Comparison of ENCODE assay signal across 8 mouse cellular contexts in genomic region chr7:100862828-100863638, GRCm38 (mm10). TPM values are rescaled to one million over a fixed set of nuclear protein-coding genes. Genes with fewer than 3 reads are reported as not detected.
DNase-seq lines count a peak whose midpoint lies in the region; ATAC-seq lines count a peak whose summit lies in the region.

Relt (minus strand) TSS chr7:100863446.

- peak within 1 kb of the TSS; percentile 85 for H3K9ac ChIP-seq in hindbrain, embryonic 16.5 days (ENCODE audit: low read depth, low read length)

- peak within 1 kb of the TSS; percentile 73 for H3K27ac ChIP-seq in hindbrain, embryonic 16.5 days (ENCODE audit: low read depth, low read length)

- peaks cover 8% of the 10 kb centered on the region for H3K4me1 ChIP-seq in hindbrain, embryonic 16.5 days (ENCODE audit: control insufficient read depth, insufficient read depth, low read depth, low read length)

- peak within 1 kb of the TSS; percentile 85 for H3K4me3 ChIP-seq in hindbrain, embryonic 16.5 days (ENCODE audit: low read length)

- ATAC-seq in hindbrain, embryonic 16.5 days, result peak; percentile 92

- under 1% methylated on average over 76 of the region's 91 CpGs for WGBS in hindbrain, embryonic 16.5 days

- H3K36me3 ChIP-seq in hindbrain, embryonic 16.5 days (ENCODE audit: control insufficient read depth, insufficient read depth, low read length), result no peaks in the 10 kb centered on the region

- peak; percentile 99 for DNase-seq in ZHBTc4 (ENCODE audit: low read depth, low spot score)
- peak; percentile 95 to 98 for DNase-seq in cerebellum, postnatal 4 days (ENCODE audit: low spot score in 2 of 2)
- DNase-seq in gastrocnemius, adult 18-20 months (ENCODE audit: low spot score), result peak; percentile 95
- peak; percentile 86 to 87 for DNase-seq in left cerebral cortex, adult 18-20 months (ENCODE audit: low spot score in 2 of 2)
- peak; percentile 97 to 98 for DNase-seq in lung, postnatal 4 days
- peak; percentile 98 for DNase-seq in retina, postnatal 1 day
- DNase-seq in thymus, postnatal 4 days, result peak; percentile 99

- H3K9me3 ChIP-seq in hindbrain, embryonic 16.5 days (ENCODE audit: control insufficient read depth, low read length), result no peaks in the 10 kb centered on the region

- peak within 1 kb of the TSS; percentile 98 for H3K4me2 ChIP-seq in hindbrain, embryonic 16.5 days (ENCODE audit: low read length)

- no peaks in the 10 kb centered on the region for H3K27me3 ChIP-seq in hindbrain, embryonic 16.5 days (replicated peaks; ENCODE audit: control insufficient read depth, insufficient read depth, low read length)

RNA-seq across cellular contexts. Expression of gene Relt, which starts in this region (rescaled TPM):
- total RNA-seq in gastrocnemius, adult 18-20 months (2021), result 10 to 100 TPM; 15.5 to 23.8 TPM
- polyA plus RNA-seq in hindbrain, embryonic 16.5 days (2015; fragmentation: Nextera tagmentation; extraction: Ambion mirVana), result 5.1 and 5.3 TPM in 2 replicates
- 10 to 100 TPM; 13.2 to 21.8 TPM for total RNA-seq in left cerebral cortex, adult 18-20 months (2021)

Comparison
In these comparisons a context has a peak if more than half of its experiments do, and no peak if none do; other contexts are left out.
1. Peak in every context shown above with its lines: DNase-seq, ATAC-seq, H3K4me3 ChIP-seq and H3K27ac ChIP-seq.